Mouse (Mus musculus): ENCODE results near the gene Slc22a5. TPM values are rescaled to one million over a fixed set of nuclear protein-coding genes. Genes with fewer than 3 reads are reported as not detected.

Gene Slc22a5
- polyA plus RNA-seq, 1 experiment = 5.1 TPM

GRCm38 (mm10) chr11:53899004-53899403, 7.5 kb upstream of the Slc22a5 start:
- Histone ChIP-seq H3K79me2 (ENCODE audit: control insufficient read depth, insufficient read depth) (no peaks in the 10 kb centered on the region), H3K36me3 (ENCODE audit: control insufficient read depth, insufficient read depth) (no peaks in the 10 kb centered on the region), H3K4me3 (no peak overlapping the region), H3ac (ENCODE audit: control insufficient read depth, insufficient read length) (no peak overlapping the region), H3K4me2 (ENCODE audit: low read depth) (no peak overlapping the region), H3K27me3 (ENCODE audit: control insufficient read depth, insufficient read depth, insufficient read length) (no peaks in the 10 kb centered on the region)
- TF ChIP-seq POLR2AphosphoS2 (IDR thresholded peaks at IDR 0.05; ENCODE audit: insufficient read length, low read depth) (no peak), MYOD1 (IDR thresholded peaks at IDR 0.05; ENCODE audit: control insufficient read depth in 1 of 3, insufficient read length in 2 of 3, low read depth in 2 of 3) (no peak), TCF3 (IDR thresholded peaks at IDR 0.05; ENCODE audit: insufficient read length, low read depth) (no peak), MAX (IDR thresholded peaks at IDR 0.05; ENCODE audit: low read depth) (no peak), E2F4 (IDR thresholded peaks at IDR 0.05; ENCODE audit: insufficient read depth) (no peak), REST (IDR thresholded peaks at IDR 0.05; ENCODE audit: insufficient read depth, insufficient read length) (no peak), USF1 (IDR thresholded peaks at IDR 0.05; ENCODE audit: low read depth) (no peak), TCF12 (IDR thresholded peaks at IDR 0.05; ENCODE audit: insufficient read depth, poor library complexity, severe bottlenecking) (no peak), MYOG (IDR thresholded peaks at IDR 0.05; ENCODE audit: control insufficient read depth in 1 of 3, insufficient read depth in 1 of 3, insufficient read length in 2 of 3, low read depth in 2 of 3) (no peak), CEBPB (IDR thresholded peaks at IDR 0.05; ENCODE audit: insufficient read depth, poor library complexity, severe bottlenecking) (no peak), POLR2A (IDR thresholded peaks at IDR 0.05; ENCODE audit: insufficient read length, low read depth) (no peak), SRF (IDR thresholded peaks at IDR 0.05; ENCODE audit: control insufficient read depth, insufficient read length, low read depth) (no peak)

GRCm38 (mm10) chr11:53896935-53897334, 5.5 kb upstream of the Slc22a5 start:
- H3K4me2 ChIP-seq (ENCODE audit: low read depth) = no peak overlapping the region
- no peak overlapping the region for H3ac ChIP-seq (ENCODE audit: control insufficient read depth, insufficient read length)
- H3K4me3 ChIP-seq = no peak overlapping the region
- H3K27me3 ChIP-seq (ENCODE audit: control insufficient read depth, insufficient read depth, insufficient read length) = no peaks in the 10 kb centered on the region
- no peak for TF ChIP-seq POLR2AphosphoS2 (IDR thresholded peaks at IDR 0.05; ENCODE audit: insufficient read length, low read depth)
- TF ChIP-seq CEBPB (IDR thresholded peaks at IDR 0.05; ENCODE audit: insufficient read depth, poor library complexity, severe bottlenecking) = no peak
- no peak for TF ChIP-seq POLR2A (IDR thresholded peaks at IDR 0.05; ENCODE audit: insufficient read length, low read depth)
- TF ChIP-seq TCF12 (IDR thresholded peaks at IDR 0.05; ENCODE audit: insufficient read depth, poor library complexity, severe bottlenecking) = no peak
- TF ChIP-seq E2F4 (IDR thresholded peaks at IDR 0.05; ENCODE audit: insufficient read depth) = no peak
- no peak for TF ChIP-seq MYOD1 (IDR thresholded peaks at IDR 0.05; ENCODE audit: control insufficient read depth in 1 of 3, insufficient read length in 2 of 3, low read depth in 2 of 3)
- no peak for TF ChIP-seq MYOG (IDR thresholded peaks at IDR 0.05; ENCODE audit: control insufficient read depth in 1 of 3, insufficient read depth in 1 of 3, insufficient read length in 2 of 3, low read depth in 2 of 3)
- TF ChIP-seq USF1 (IDR thresholded peaks at IDR 0.05; ENCODE audit: low read depth) = no peak
- H3K79me2 ChIP-seq (ENCODE audit: control insufficient read depth, insufficient read depth) = no peaks in the 10 kb centered on the region
- H3K36me3 ChIP-seq (ENCODE audit: control insufficient read depth, insufficient read depth) = no peaks in the 10 kb centered on the region

GRCm38 (mm10) chr11:53893451-53893850, 2.0 kb upstream of the Slc22a5 start:
- H3K27me3 ChIP-seq (ENCODE audit: control insufficient read depth, insufficient read depth, insufficient read length) = no peaks in the 10 kb centered on the region
- no peak overlapping the region for H3K4me3 ChIP-seq
- no peaks in the 10 kb centered on the region for H3K79me2 ChIP-seq (ENCODE audit: control insufficient read depth, insufficient read depth)
- no peak overlapping the region for H3ac ChIP-seq (ENCODE audit: control insufficient read depth, insufficient read length)
- TF ChIP-seq SRF (IDR thresholded peaks at IDR 0.05; ENCODE audit: control insufficient read depth, insufficient read length, low read depth) (no peak), TCF3 (IDR thresholded peaks at IDR 0.05; ENCODE audit: insufficient read length, low read depth) (no peak), POLR2AphosphoS2 (IDR thresholded peaks at IDR 0.05; ENCODE audit: insufficient read length, low read depth) (no peak), MYOD1 (IDR thresholded peaks at IDR 0.05; ENCODE audit: control insufficient read depth in 1 of 3, insufficient read length in 2 of 3, low read depth in 2 of 3) (no peak)
- H3K4me2 ChIP-seq (ENCODE audit: low read depth) = no peak overlapping the region
- H3K36me3 ChIP-seq (ENCODE audit: control insufficient read depth, insufficient read depth) = no peaks in the 10 kb centered on the region

- Histone ChIP-seq H3K4me2 (ENCODE audit: low read depth) (no peak overlapping the region), H3K36me3 (ENCODE audit: control insufficient read depth, insufficient read depth) (no peaks in the 10 kb centered on the region), H3K27me3 (ENCODE audit: control insufficient read depth, insufficient read depth, insufficient read length) (no peaks in the 10 kb centered on the region), H3K79me2 (ENCODE audit: control insufficient read depth, insufficient read depth) (no peaks in the 10 kb centered on the region), H3ac (ENCODE audit: control insufficient read depth, insufficient read length) (no peak overlapping the region), H3K4me3 (no peak overlapping the region)
- TF ChIP-seq TCF3 (IDR thresholded peaks at IDR 0.05; ENCODE audit: insufficient read length, low read depth) (no peak), E2F4 (IDR thresholded peaks at IDR 0.05; ENCODE audit: insufficient read depth) (no peak), SRF (IDR thresholded peaks at IDR 0.05; ENCODE audit: control insufficient read depth, insufficient read length, low read depth) (no peak), USF1 (IDR thresholded peaks at IDR 0.05; ENCODE audit: low read depth) (no peak), TCF12 (IDR thresholded peaks at IDR 0.05; ENCODE audit: insufficient read depth, poor library complexity, severe bottlenecking) (no peak)
Measured at GRCm38 (mm10) chr11:53892716-53893416, 1.4 kb upstream of the Slc22a5 start.

- Histone ChIP-seq H3K36me3 (ENCODE audit: control insufficient read depth, insufficient read depth) (no peaks in the 10 kb centered on the region), H3K4me3 (peak overlapping the region; percentile 61), H3K27me3 (ENCODE audit: control insufficient read depth, insufficient read depth, insufficient read length) (no peaks in the 10 kb centered on the region), H3ac (ENCODE audit: control insufficient read depth, insufficient read length) (peak overlapping the region; percentile 12), H3K79me2 (ENCODE audit: control insufficient read depth, insufficient read depth) (no peaks in the 10 kb centered on the region), H3K4me2 (ENCODE audit: low read depth) (peak overlapping the region; percentile 90)
- TF ChIP-seq MYOG (IDR thresholded peaks at IDR 0.05; ENCODE audit: control insufficient read depth in 1 of 3, insufficient read depth in 1 of 3, insufficient read length in 2 of 3, low read depth in 2 of 3) (no peak), TCF3 (IDR thresholded peaks at IDR 0.05; ENCODE audit: insufficient read length, low read depth) (no peak), SRF (IDR thresholded peaks at IDR 0.05; ENCODE audit: control insufficient read depth, insufficient read length, low read depth) (no peak), MAX (IDR thresholded peaks at IDR 0.05; ENCODE audit: low read depth) (no peak), MYOD1 (IDR thresholded peaks at IDR 0.05; ENCODE audit: control insufficient read depth in 1 of 3, insufficient read length in 2 of 3, low read depth in 2 of 3) (no peak), REST (IDR thresholded peaks at IDR 0.05; ENCODE audit: insufficient read depth, insufficient read length) (no peak), TCF12 (IDR thresholded peaks at IDR 0.05; ENCODE audit: insufficient read depth, poor library complexity, severe bottlenecking) (no peak), POLR2A (IDR thresholded peaks at IDR 0.05; ENCODE audit: insufficient read length, low read depth) (no peak), POLR2AphosphoS2 (IDR thresholded peaks at IDR 0.05; ENCODE audit: insufficient read length, low read depth) (no peak)
Measured at GRCm38 (mm10) chr11:53890906-53891504, 455 bp downstream of the Slc22a5 start.
